In genomic region chr1:91562977-91563590, GRCm38 (mm10) we compare ENCODE assay signal across 17 mouse cellular contexts. TPM values are rescaled to one million over a fixed set of nuclear protein-coding genes. Genes with fewer than 3 reads are reported as not detected.
DNase-seq lines count a peak whose midpoint lies in the region; ATAC-seq and TF ChIP-seq lines count a peak whose summit lies in the region.
"Had no signal": no experiment of that assay in that cellular context is flagged by ENCODE, and none has a peak within 500 bp of the region (broad histone marks: within the 10 kb centered on the region; RNA-seq: fewer than 3 reads in every experiment).

No protein-coding gene starts in this region.

- H3K36me3 ChIP-seq in stomach, postnatal 0 days (ENCODE audit: control insufficient read depth, insufficient read depth, low read length) = no peaks in the 10 kb centered on the region

- H3K9ac ChIP-seq in stomach, postnatal 0 days (ENCODE audit: low read length) = no peak overlapping the region
- H3K9ac ChIP-seq: hindbrain, embryonic 15.5 days; kidney, embryonic 15.5 days; liver, embryonic 15.5 days; midbrain, embryonic 13.5 days; neural tube, embryonic 13.5 days had no signal

- no peak overlapping the region for H3K27ac ChIP-seq in stomach, postnatal 0 days (replicated peaks)
- H3K27ac ChIP-seq: hindbrain, embryonic 15.5 days; kidney, embryonic 15.5 days; liver, embryonic 15.5 days; midbrain, embryonic 13.5 days; neural tube, embryonic 13.5 days had no signal

- H3K9me3 ChIP-seq in stomach, postnatal 0 days (ENCODE audit: control insufficient read depth, low read length) = no peaks in the 10 kb centered on the region
- H3K9me3 ChIP-seq: hindbrain, embryonic 15.5 days; kidney, embryonic 15.5 days; liver, embryonic 15.5 days; midbrain, embryonic 13.5 days; neural tube, embryonic 13.5 days had no signal

- no peaks in the 10 kb centered on the region for H3K4me1 ChIP-seq in stomach, postnatal 0 days (replicated peaks; ENCODE audit: control insufficient read depth, insufficient read depth)
- H3K4me1 ChIP-seq: hindbrain, embryonic 15.5 days; kidney, embryonic 15.5 days; liver, embryonic 15.5 days; midbrain, embryonic 13.5 days had no signal

- no peak overlapping the region for H3K4me3 ChIP-seq in stomach, postnatal 0 days (ENCODE audit: low read depth, low read length)
- H3K4me3 ChIP-seq: hindbrain, embryonic 15.5 days; kidney, embryonic 15.5 days; liver, embryonic 15.5 days; midbrain, embryonic 13.5 days; neural tube, embryonic 13.5 days had no signal

- intact Hi-C loops in left cerebral cortex, postnatal 14 days (cut with DNase I) = no loop called here
- intact Hi-C loops in left cerebral cortex, postnatal 25 days (cut with DNase I) = no loop called here

- no peak overlapping the region for H3K4me2 ChIP-seq in stomach, postnatal 0 days (replicated peaks; ENCODE audit: low read depth)
- H3K4me2 ChIP-seq: hindbrain, embryonic 15.5 days; kidney, embryonic 15.5 days; liver, embryonic 15.5 days; midbrain, embryonic 13.5 days; neural tube, embryonic 13.5 days had no signal

- H3K27me3 ChIP-seq in stomach, postnatal 0 days (ENCODE audit: control insufficient read depth, insufficient read depth, low read length) = no peaks in the 10 kb centered on the region
- H3K27me3 ChIP-seq: hindbrain, embryonic 15.5 days; kidney, embryonic 15.5 days; liver, embryonic 15.5 days; midbrain, embryonic 13.5 days; neural tube, embryonic 13.5 days; Patski had no signal

- no peak for TF ChIP-seq CTCF in stomach, postnatal 0 days (IDR thresholded peaks at IDR 0.05; ENCODE audit: low read depth)

- ATAC-seq in stomach, postnatal 0 days (ENCODE audit: low FRiP score, low TSS enrichment) = 0 out of 2 replicates have a peak, but pooled peaks have one; percentile 26
- ATAC-seq: midbrain, embryonic 13.5 days; Patski had no signal

- peak; percentile 37 to 47 for DNase-seq in cerebellum, postnatal 10 days
- no peak for DNase-seq in cerebellum, adult 8-10 months
- DNase-seq in left cerebral cortex, postnatal 14 days (ENCODE audit: low spot score in 2 of 2) = peak; percentile 24 to 36
- no peak for DNase-seq in left cerebral cortex, postnatal 25 days (ENCODE audit: low spot score in 2 of 2)
- DNase-seq in right cerebral cortex, postnatal 14 days = peak; percentile 26
- no peak for DNase-seq in right cerebral cortex, adult 18-20 months
- no peak for DNase-seq in stomach, postnatal 0 days (ENCODE audit: low spot score)
- no peak for DNase-seq in heart, adult 18-20 months
- DNase-seq: embryo, embryonic 11 days; gastrocnemius, postnatal 36 days; thymus, postnatal 25 days had no signal

- WGBS in stomach, postnatal 0 days = 78% methylated on average over 4 of the region's 4 CpGs

- TF ChIP-seq EP300 in stomach, postnatal 0 days (optimal IDR thresholded peaks at IDR 0.05) = no peak

RNA-seq across cellular contexts. Expression of gene Asb1, which starts 22.7 kb away (rescaled TPM):
- total RNA-seq in left cerebral cortex, postnatal 14 days (2021) = 10 to 100 TPM; 43.8 to 45.9 TPM
- total RNA-seq in left cerebral cortex, postnatal 25 days (2021) = 10 to 100 TPM; 41.7 to 42.4 TPM
- 1.6 and 2.3 TPM in 2 replicates for polyA plus RNA-seq in stomach, postnatal 0 days (2015; fragmentation: Nextera tagmentation; extraction: Ambion mirVana)
- 10 to 100 TPM; 22.4 to 26.0 TPM for total RNA-seq in heart, adult 18-20 months (2021)

Comparison
In these comparisons a context has a peak if more than half of its experiments do, and no peak if none do; other contexts are left out.
1. DNase-seq: peak in cerebellum, postnatal 10 days (2 of 2), left cerebral cortex, postnatal 14 days (2 of 2) and right cerebral cortex, postnatal 14 days (single experiment); none in cerebellum, adult 8-10 months (single experiment), left cerebral cortex, postnatal 25 days (0 of 2), right cerebral cortex, adult 18-20 months (single experiment), stomach, postnatal 0 days (single experiment) and heart, adult 18-20 months (0 of 2).